Mouse (Mus musculus) kidney, adult 8-10 months (tissue): Measurements from ENCODE around the gene Tmem230.
A peak's percentile ranks its signal among the peaks of the same experiment; 100 is the strongest.
"Not testable (repeated sequence)": the region's sequence is repeated elsewhere in the genome, so short reads cannot be mapped to it uniquely, and the experiment has no call there.

Experiments used
- DNase-seq, 2 experiments: peaks; one replicate each; pipeline ENCODE4 v3.0.0; 2022

Tmem230 gene

DNA sequence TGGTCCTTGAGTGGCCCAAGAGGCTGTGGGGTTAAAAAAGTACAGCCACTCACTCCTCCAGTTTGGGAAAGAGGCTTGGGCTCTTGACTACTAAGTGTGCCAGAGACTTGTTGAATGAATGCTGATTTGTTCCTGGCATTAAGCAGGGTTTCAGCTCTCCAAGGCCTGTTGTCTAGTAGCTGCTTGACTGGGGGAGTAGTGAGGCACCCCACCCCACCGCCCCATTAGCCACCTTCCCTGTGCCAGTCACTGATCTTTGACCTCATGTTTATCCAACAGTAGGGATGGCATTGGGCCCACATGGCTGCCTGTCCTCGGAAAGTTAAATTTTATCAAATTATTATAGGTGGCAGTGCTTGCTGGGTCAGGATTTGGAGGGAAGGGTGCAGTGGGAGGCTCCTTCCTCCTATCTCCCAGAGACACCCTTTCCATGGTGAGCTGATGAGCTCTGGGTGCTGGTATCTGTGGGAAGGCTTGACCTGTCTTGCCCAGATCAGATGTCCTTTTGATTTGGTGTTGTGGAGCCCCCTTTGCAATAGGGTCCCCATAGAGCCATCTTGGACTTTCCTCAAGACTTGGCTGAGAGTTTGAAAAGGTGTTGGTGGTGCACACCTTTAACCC is 22.8 kb upstream of the Tmem230 start:
- peak; percentile 76 to 84 for DNase-seq

GRCm38 (mm10) chr2:132269217-132269616 is 21.6 kb upstream of the Tmem230 start:
- no peak for DNase-seq

DNA sequence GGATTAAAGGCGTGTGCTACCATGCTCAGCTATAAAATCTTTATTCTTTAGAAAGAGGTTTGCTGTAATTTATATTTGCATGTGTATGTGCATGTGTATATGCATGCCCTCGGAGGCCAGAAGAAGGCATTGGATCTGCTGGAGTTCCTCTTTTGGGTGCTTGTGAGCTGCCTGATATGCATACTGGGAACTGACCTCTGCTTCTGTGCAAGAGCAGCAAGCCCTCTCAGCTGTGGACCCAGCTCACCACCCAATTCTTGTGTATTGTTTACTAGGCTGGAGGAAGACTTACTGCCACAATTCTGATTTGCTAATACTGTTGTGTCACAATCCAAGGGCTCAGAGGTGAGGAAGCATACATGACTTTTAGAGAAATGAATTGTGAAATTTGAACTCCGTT is 18.5 kb upstream of the Tmem230 start:
- no peak for DNase-seq

DNA sequence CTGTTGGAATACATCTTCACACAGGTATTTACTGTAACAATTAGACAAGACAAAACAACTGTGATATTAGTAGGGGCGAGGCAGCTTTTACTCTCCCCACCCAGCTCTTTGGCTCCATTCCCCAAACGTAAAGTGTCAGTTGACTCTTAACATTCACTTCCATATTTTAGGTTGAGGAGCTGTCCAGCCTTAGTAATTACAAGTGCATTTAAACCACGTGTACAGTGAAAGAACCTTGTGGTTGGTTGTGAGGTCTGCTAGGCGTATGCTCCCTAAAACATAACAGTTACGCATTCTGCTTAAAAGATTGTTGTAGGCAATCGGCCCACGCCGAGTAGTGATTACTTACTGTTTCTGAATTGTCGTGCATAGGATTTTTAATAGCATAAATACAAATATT is 17.6 kb upstream of the Tmem230 start:
- DNase-seq: no peak

- no peak for DNase-seq
These were observed 16.7 kb upstream of the Tmem230 start for GRCm38 (mm10) chr2:132264266-132264710.

DNA sequence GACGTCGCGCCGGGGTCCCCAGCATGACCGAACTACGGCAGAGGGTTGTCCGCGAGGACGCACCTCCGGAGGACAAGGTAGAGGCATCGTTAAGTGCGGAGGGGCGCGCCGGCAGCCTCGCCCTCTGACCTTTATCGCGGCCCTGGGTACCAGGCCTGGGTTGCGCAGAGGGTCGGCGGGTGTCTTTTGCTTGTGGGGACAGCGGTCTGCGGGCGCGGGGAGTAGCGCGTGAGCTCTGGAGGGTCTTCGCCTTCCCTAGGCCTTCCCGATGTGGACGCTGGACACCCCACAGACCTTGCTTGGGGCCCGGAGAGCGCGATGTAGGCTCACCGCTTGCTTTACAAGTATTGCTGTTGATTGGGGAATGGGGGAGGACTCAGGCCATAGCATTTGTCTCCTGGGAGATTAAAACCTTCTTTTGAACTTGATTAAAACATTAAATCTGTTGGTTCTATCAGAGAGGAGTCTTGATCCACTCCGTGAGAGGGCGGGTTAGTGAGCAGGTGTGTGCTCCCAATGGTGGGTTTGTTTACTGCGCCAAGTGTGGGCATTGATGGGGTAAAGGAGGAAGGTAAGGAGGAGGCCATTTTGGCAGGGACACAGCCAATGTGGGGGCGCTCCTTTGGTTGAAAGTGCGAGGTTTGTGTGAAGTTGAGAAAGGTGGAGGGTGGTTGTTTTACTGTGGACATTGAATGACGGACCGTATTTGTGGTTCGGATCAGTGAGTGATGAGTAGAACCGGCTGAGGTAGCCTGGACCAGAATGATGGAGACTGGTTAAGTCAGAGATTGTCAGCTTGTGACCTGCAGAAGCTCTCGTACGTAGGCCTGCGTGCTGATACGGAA is 16.0 kb upstream of the Tmem230 start:
- peak in 1 of 2 experiments; percentile 37 for DNase-seq

- peak; percentile 99 for DNase-seq
These were observed 15.3 kb upstream of the Tmem230 start, which contains the start of gene Cds2 for GRCm38 (mm10) chr2:132262879-132263398. Gene Cds2, plus strand, starts transcription at chr2:132263148.

- no peak for DNase-seq
These were observed 14.6 kb upstream of the Tmem230 start for GRCm38 (mm10) chr2:132262175-132262574.

DNA sequence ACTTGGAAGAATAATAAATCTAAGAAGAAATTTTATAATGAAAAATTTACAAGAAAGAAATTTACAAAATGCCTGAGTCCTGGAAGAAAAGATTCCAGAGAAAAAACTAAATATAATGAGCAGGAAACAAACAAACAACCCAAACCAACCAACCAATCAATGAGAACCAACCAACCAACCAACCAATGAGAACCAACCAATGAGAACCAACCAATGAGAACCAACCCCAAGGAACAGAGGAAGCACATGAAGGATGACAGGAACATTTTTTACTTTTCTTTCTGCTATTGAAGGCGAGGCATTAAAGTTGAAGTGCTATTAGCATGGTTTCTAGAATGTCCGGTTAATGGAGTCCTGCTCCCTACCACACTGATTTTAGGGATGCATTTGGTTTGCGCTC is 13.0 kb upstream of the Tmem230 start:
- no peak for DNase-seq

DNA sequence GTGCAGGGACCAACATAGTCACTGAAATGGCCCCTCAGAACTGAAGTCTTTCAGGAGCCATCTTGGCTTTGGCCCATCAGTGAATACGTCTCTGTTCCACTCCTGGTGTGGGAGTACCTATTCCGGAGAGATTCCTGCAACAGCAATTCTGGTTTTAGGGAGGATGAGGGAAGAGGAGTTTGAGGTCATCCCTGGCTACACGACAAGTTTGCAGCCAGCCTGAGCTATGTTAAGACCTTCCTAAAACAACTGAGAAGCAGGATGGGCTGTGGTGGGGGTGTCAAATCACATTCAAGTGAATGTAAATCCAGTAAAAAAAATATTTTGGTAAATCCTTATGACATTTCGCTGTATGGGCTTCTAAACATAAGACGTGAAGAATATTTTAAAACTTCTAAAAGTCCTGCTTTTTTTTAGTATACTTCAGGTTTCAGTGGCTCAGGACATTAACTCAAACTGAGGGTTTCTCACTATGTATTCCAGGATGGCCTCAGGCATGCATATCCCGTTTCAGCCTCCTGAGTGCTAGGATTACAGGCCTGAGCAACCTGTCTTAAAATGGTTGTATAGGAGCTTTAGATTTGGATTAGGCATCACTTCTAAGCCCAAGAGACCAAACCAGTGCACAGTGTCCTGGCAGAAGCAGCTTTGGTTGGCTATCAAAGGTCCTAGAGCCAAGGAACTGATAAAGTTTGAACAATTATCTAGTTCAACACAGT is 9.9 kb upstream of the Tmem230 start:
- no peak for DNase-seq

- no peak for DNase-seq
These were observed 6.0 kb upstream of the Tmem230 start for GRCm38 (mm10) chr2:132253603-132254002.

DNA sequence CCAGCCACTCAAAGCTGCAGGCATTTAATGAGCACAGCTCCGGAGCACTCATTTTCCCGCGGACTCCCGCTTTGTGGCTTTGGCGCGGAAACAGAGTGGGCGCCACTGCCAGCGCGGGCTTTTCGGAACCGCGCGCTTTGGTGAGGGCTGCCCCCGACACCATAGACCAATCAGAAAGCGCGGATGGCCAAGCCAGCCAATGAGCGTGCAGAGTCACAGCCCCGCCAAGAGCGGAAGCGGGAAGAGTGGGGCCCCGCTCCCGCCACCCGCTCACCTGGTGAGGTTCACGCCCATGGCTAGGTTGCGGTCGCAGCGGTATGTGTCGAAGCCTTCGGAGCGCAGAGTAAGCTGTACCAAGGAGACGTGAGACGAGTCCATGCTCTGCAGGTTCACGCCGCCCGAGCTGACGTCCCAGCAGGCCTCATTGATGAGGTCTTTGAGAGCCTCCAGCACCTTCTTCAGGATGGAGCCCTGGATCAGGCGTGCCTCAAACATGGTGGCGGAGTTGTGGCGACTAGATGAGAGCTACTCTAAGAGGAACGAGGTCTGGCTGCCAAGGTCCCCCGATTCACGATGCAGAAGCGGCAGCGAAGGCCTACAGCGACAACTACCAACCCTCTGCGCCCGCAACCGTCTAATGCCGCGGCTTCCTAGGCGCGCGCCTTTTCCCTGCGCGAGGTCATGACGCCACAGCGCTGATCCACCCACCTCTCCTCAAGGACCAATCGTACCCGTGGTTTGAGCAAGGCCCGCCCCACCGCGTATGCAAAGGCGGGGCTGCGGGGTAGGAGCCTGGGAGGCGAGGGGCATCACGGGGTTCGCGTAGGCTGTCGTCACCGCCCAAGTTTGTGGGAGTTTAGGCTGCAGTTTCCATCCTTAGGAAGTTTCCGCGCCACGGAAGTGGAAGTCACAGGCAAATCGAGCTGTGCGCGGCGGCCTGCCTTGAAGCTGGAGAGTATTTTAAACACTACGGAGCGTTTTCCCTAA is 5.2 kb upstream of the Tmem230 start, which contains the start of gene Pcna:
Gene Pcna (minus strand): TSS at position 773 of the 987 bp plus-strand sequence.
- peak; percentile 97 for DNase-seq

DNA sequence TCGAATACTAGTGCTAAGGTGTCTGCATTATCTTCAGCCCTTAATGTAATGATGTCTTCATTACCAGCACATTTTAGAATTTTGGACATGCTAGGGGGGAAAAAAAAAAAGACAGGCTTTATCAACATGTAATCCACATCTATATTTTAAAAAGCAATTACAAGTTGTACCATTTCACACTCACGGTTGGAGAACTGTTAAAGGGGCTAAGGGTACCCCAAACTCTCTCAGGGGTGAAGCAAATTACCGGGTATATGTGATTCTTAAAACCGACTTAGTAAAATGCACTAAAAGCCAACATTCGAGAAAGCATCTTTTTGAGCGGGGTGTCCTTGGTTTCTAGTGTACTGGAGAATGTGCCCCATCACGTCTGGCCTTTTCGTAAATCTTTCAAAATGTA is 4.3 kb upstream of the Tmem230 start:
- no peak for DNase-seq

DNA sequence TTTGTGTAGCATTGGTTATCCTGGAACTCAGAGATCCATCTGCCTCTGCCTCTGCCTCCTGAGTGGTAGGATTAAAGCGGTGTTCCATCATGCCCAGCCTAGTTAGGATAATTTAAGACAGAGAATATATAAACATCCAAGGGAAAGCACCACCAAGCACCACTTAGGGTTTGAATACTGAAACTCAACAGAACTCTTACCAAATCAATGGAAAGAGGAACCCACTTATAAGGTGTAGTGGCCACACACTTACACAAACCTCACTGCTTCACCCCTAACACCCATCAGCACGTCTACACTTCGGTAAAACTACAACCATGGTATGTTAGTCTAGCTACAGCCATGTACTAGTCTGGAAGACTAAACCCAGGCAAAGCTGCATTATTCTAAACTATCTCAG is 4.2 kb downstream of the Tmem230 start:
- DNase-seq: no peak

- peak in 1 of 2 experiments; percentile 56 for DNase-seq
These were observed 7.2 kb downstream of the Tmem230 start for GRCm38 (mm10) chr2:132240457-132240856.

DNA sequence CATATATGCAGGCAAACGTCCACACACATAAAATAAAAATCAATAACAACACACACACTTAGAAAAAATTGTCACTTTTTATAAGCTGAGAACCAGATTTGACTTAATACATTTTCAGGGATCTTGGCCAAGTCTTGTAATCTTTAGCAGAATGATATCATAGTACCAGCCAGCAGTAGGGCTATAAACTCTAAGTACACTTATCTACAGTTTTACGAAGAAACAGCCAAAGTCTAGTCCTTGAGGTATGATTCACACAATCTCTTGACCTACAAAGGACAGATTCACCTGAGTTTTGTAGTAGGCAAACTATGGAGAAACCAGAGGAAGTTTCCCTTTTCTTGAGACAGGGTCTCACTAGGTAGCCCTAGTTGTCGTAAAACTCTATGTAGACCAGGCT is 8.2 kb downstream of the Tmem230 start:
- DNase-seq: not testable (repeated sequence)

GRCm38 (mm10) chr2:132235975-132236374 is 11.6 kb downstream of the Tmem230 start:
- no peak for DNase-seq

DNA sequence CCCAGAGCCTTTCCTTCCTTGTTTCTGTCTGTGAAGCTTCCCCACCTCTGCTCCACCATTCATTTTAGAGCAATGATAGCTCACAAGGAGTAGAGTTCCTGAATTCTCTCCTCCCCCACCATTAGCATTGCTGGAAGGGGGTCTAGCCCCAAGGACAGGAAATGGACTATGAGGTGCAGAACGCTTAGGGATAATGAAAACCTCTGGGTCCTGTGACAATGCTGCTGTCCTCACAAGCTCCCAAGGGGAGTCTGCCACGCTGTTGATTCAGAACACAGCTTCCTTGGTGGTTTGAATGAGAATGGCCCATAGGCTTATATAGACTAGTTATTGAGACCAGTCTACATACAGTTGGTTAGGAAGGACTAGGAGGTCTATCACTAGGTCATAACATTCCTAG is 12.3 kb downstream of the Tmem230 start:
- DNase-seq: no peak

GRCm38 (mm10) chr2:132233985-132234765 is 13.4 kb downstream of the Tmem230 start:
- peak; percentile 35 to 44 for DNase-seq

DNA sequence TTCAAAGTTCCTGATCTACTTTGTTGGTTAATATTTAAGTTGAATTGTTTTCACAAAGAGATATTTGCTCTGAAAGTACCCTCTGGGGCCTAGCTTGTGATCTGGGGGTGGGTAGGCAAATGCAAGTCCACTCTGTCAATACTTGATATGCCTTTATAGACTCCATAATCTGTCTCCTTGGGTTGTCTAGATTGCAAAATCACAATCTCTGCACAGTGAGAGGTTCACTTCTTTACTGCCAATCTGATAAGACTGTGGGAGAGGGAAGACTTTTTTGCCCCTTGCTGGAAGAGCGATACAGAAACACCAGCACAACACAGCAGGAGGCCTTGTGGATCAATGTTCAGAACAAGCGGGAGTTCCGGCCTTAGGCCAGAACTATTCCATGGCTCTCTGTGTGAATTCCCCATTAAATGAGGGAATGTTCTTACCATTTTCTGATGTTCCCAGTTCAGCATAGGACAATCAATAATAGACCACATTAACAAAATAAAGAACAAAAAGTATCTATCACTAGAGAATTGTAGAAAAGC is 15.1 kb downstream of the Tmem230 start:
- DNase-seq: no peak

GRCm38 (mm10) chr2:132224359-132224758 is 23.2 kb downstream of the Tmem230 start:
- DNase-seq: no peak
